Mouse (Mus musculus) lung, postnatal 0 days (tissue): Measurements from ENCODE around the gene Itpr2.

ENCODE experiments used
- CTCF ChIP-seq: IDR thresholded peaks from 2 replicates; pipeline ENCODE4 v1.5.1; 2016; ENCODE audit warnings: antibody characterized with exemption, mild to moderate bottlenecking
- EP300 ChIP-seq: IDR thresholded peaks from 2 replicates; pipeline ENCODE4 v1.6.1; 2016; ENCODE audit warnings: antibody characterized with exemption, mild to moderate bottlenecking, control low read depth

DNA sequence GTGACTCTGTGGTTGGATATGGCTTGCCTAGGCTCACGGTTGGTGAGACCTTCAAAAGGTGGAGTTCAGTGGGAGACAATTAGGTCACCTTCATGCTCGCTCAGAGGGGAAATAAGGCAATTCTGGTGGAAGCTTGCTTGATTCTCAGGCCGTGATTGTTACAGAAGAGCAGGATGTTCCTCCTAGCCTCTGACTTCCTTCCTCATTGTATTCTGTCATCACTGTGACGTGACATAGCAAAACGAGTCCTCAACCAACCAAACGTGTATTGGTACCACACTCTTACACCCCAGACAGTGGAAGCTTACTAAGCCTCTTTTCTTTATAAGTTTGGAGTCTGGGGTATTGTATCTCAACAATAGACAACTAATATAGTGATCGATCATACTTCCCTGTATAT is 64.0 kb downstream of the Itpr2 start:
- TF ChIP-seq CTCF, result no peak
- TF ChIP-seq EP300, result no peak
